Mouse (Mus musculus) heart, adult 2 months (tissue): ENCODE measurements at regions not wholly inside any gene's neighbourhood (a gene's known extent, or its start where the extent isn't known, plus 50 kb on each side); places are given as distances from the start of the nearest gene placed in this dataset.

Experiments
- CTCF ChIP-seq: fragments of 200-600 bp; IDR thresholded peaks from 2 replicates; pipeline ENCODE4 v1.8.1; 2022; ENCODE audit warnings: antibody characterized with exemption, mild to moderate bottlenecking, moderate library complexity
- EP300 ChIP-seq: fragments of 200-500 bp; IDR thresholded peaks from 2 replicates; pipeline ENCODE4 v1.6.1; 2011; ENCODE audit warnings: low read depth, low read length, control low read depth; ENCODE audit not compliant: insufficient read depth

GRCm38 (mm10) chr8:112397438-112397837 is 172.4 kb upstream of the Cntnap4 start:
- TF ChIP-seq CTCF = no peak
- TF ChIP-seq EP300 = no peak
